Mouse (Mus musculus) hindbrain, embryonic 16.5 days (tissue): ENCODE data around the gene Gnpat. TPM values are rescaled to one million over a fixed set of nuclear protein-coding genes. Genes with fewer than 3 reads are reported as not detected.

Experiments
- ATAC-seq: fragments of 200-750 bp; cut with Nextera tagmentation; 2 replicates; pipeline ENCODE4 v1.8.0; 2017; ENCODE audit warnings: moderate TSS enrichment, moderate library complexity
- H3K27ac ChIP-seq: fragments of 300-500 bp; sonication (generic); 2 replicates; pipeline ENCODE4 v1.5.1; 2014; ENCODE audit warnings: low read depth, mild to moderate bottlenecking, control low read depth, low read length, moderate library complexity
- H3K27me3 ChIP-seq: fragments of 300-500 bp; sonication (generic); replicated peaks from 2 replicates; pipeline ENCODE4 v1.6.1; 2014; ENCODE audit warnings: low read length; ENCODE audit not compliant: control insufficient read depth, insufficient read depth
- H3K36me3 ChIP-seq: fragments of 300-500 bp; sonication (generic); 2 replicates; pipeline ENCODE4 v1.6.1; 2014; ENCODE audit warnings: mild to moderate bottlenecking, low read length, moderate library complexity, mixed read lengths; ENCODE audit not compliant: control insufficient read depth, insufficient read depth
- H3K4me1 ChIP-seq: fragments of 300-500 bp; sonication (generic); 2 replicates; pipeline ENCODE4 v1.6.1; 2014; ENCODE audit warnings: low read depth, low read length; ENCODE audit not compliant: control insufficient read depth, insufficient read depth
- H3K4me2 ChIP-seq: fragments of 300-500 bp; sonication (generic); 2 replicates; pipeline ENCODE4 v1.6.1; 2014; ENCODE audit warnings: mild to moderate bottlenecking, low read length, control low read depth, moderate library complexity
- H3K4me3 ChIP-seq: fragments of 300-500 bp; sonication (generic); 2 replicates; pipeline ENCODE4 v1.5.1; 2014; ENCODE audit warnings: mild to moderate bottlenecking, low read length, control low read depth, moderate library complexity
- H3K9ac ChIP-seq: fragments of 300-500 bp; sonication (generic); 2 replicates; pipeline ENCODE4 v1.6.1; 2014; ENCODE audit warnings: low read depth, mild to moderate bottlenecking, control low read depth, low read length, moderate library complexity
- H3K9me3 ChIP-seq: fragments of 300-500 bp; sonication (generic); 2 replicates; pipeline ENCODE4 v1.6.1; 2014; ENCODE audit warnings: mild to moderate bottlenecking, low read length, moderate library complexity; ENCODE audit not compliant: control insufficient read depth
- WGBS: fragments of 180-500 bp; shearing (Covaris S2); extraction: QIAGEN DNeasy Blood & Tissue Kit; methylation state at CpG from one replicate; pipeline ENCODE4 v1.1.7; 2014; 5-methylcytosine and 5-hydroxymethylcytosine counted together
- polyA plus RNA-seq: library from polyadenylated mRNA; unstranded; fragments of >200 nt; fragmentation: Nextera tagmentation; extraction: Ambion mirVana; gene quantifications from 2 replicates; pipeline ENCODE4 v1.2.1, GENCODE M21; 2015

Gene Gnpat
- polyA plus RNA-seq, 1 experiment from 2014 or later = 73.8 TPM

- Histone ChIP-seq H3K9me3 (no peaks in the 10 kb centered on the region), H3K27ac (no peak overlapping the region), H3K4me2 (no peak overlapping the region), H3K36me3 (peaks cover 50% of the 10 kb centered on the region), H3K27me3 (no peaks in the 10 kb centered on the region), H3K4me3 (no peak overlapping the region), H3K9ac (no peak overlapping the region), H3K4me1 (no peaks in the 10 kb centered on the region)
- 84% methylated on average over 2 of the region's 2 CpGs for WGBS
- ATAC-seq = no peak
Measured at GRCm38 (mm10) chr8:124905482-124905881, 42.6 kb downstream of the Gnpat start.

GRCm38 (mm10) chr8:124909936-124910335 is 47.1 kb downstream of the Gnpat start:
- peaks cover 41% of the 10 kb centered on the region for H3K36me3 ChIP-seq
- H3K4me2 ChIP-seq = no peak overlapping the region
- H3K9me3 ChIP-seq = no peaks in the 10 kb centered on the region
- no peaks in the 10 kb centered on the region for H3K4me1 ChIP-seq
- H3K27me3 ChIP-seq = no peaks in the 10 kb centered on the region
- ATAC-seq = no peak
- H3K4me3 ChIP-seq = no peak overlapping the region
- 95% methylated on average over 16 of the region's 16 CpGs for WGBS
- no peak overlapping the region for H3K27ac ChIP-seq
- no peak overlapping the region for H3K9ac ChIP-seq

GRCm38 (mm10) chr8:124910349-124910748 is 47.5 kb downstream of the Gnpat start:
- Histone ChIP-seq H3K9me3 (no peaks in the 10 kb centered on the region), H3K27ac (no peak overlapping the region), H3K36me3 (peaks cover 41% of the 10 kb centered on the region), H3K9ac (no peak overlapping the region), H3K4me3 (no peak overlapping the region), H3K4me2 (no peak overlapping the region), H3K27me3 (no peaks in the 10 kb centered on the region), H3K4me1 (no peaks in the 10 kb centered on the region)
- no peak for ATAC-seq
- WGBS = 90% methylated on average over 10 of the region's 10 CpGs

GRCm38 (mm10) chr8:124911938-124912872 is 49.4 kb downstream of the Gnpat start:
- ATAC-seq = no peak
- Histone ChIP-seq H3K9me3 (no peaks in the 10 kb centered on the region), H3K9ac (no peak overlapping the region), H3K4me2 (no peak overlapping the region), H3K4me1 (no peaks in the 10 kb centered on the region), H3K4me3 (no peak overlapping the region), H3K36me3 (peaks cover 31% of the 10 kb centered on the region), H3K27me3 (no peaks in the 10 kb centered on the region), H3K27ac (no peak overlapping the region)
- WGBS = 77% methylated on average over 17 of the region's 17 CpGs

- WGBS = 99% methylated on average over 5 of the region's 5 CpGs
- H3K36me3 ChIP-seq = peaks cover 27% of the 10 kb centered on the region
Measured at GRCm38 (mm10) chr8:124914061-124914460, 51.2 kb downstream of the Gnpat start.

GRCm38 (mm10) chr8:124917741-124918484 is 55.1 kb downstream of the Gnpat start:
- Histone ChIP-seq H3K27me3 (no peaks in the 10 kb centered on the region), H3K9ac (no peak overlapping the region), H3K4me3 (no peak overlapping the region), H3K4me2 (no peak overlapping the region), H3K4me1 (no peaks in the 10 kb centered on the region; the same call in none of the 2 replicates), H3K36me3 (peaks cover 14% of the 10 kb centered on the region), H3K9me3 (no peaks in the 10 kb centered on the region), H3K27ac (no peak overlapping the region)
- ATAC-seq = no peak
- WGBS = 76% methylated on average over 18 of the region's 18 CpGs

More at GRCm38 (mm10) chr8:124914061-124914460, 51.2 kb downstream of the Gnpat start:
- no peak overlapping the region for H3K4me2 ChIP-seq
- no peaks in the 10 kb centered on the region for H3K27me3 ChIP-seq
- ATAC-seq = no peak
- no peaks in the 10 kb centered on the region for H3K4me1 ChIP-seq
- H3K9me3 ChIP-seq = no peaks in the 10 kb centered on the region
- H3K27ac ChIP-seq = no peak overlapping the region
- H3K9ac ChIP-seq = no peak overlapping the region
- no peak overlapping the region for H3K4me3 ChIP-seq

- Histone ChIP-seq H3K27me3 (no peaks in the 10 kb centered on the region), H3K9ac (peak overlapping the region; percentile 22; the same call in 1 of the 2 replicates), H3K9me3 (no peaks in the 10 kb centered on the region), H3K36me3 (no peaks in the 10 kb centered on the region), H3K4me3 (no peak overlapping the region), H3K27ac (no peak overlapping the region), H3K4me1 (no peaks in the 10 kb centered on the region; the same call in none of the 2 replicates), H3K4me2 (no peak overlapping the region)
- no peak for ATAC-seq
- 73% methylated on average over 18 of the region's 18 CpGs for WGBS
Measured at GRCm38 (mm10) chr8:124921369-124922279, 58.8 kb downstream of the Gnpat start.

GRCm38 (mm10) chr8:124922490-124923089 is 59.8 kb downstream of the Gnpat start:
- H3K27ac ChIP-seq = no peak overlapping the region
- no peaks in the 10 kb centered on the region for H3K27me3 ChIP-seq
- ATAC-seq = no peak
- H3K36me3 ChIP-seq = no peaks in the 10 kb centered on the region
- WGBS = 74% methylated on average over 11 of the region's 11 CpGs
- H3K9me3 ChIP-seq = no peaks in the 10 kb centered on the region
- H3K9ac ChIP-seq = no peak overlapping the region
- H3K4me1 ChIP-seq = no peaks in the 10 kb centered on the region; the same call in none of the 2 replicates
- H3K4me3 ChIP-seq = no peak overlapping the region
- H3K4me2 ChIP-seq = no peak overlapping the region
